Mouse (Mus musculus) heart, embryonic 11.5 days (tissue): ENCODE measurements around the gene Pfkl. TPM values are rescaled to one million over a fixed set of nuclear protein-coding genes. Genes with fewer than 3 reads are reported as not detected.

ENCODE experiments used
- ATAC-seq: fragments of 200-750 bp; cut with Nextera tagmentation; replicated peaks from 2 replicates; pipeline ENCODE4 v1.8.0; 2017; ENCODE audit warnings: moderate library complexity; ENCODE audit not compliant: insufficient number of reproducible peaks, low FRiP score, low TSS enrichment
- H3K27ac ChIP-seq: fragments of 300-500 bp; sonication (generic); 2 replicates; pipeline ENCODE4 v1.5.1; 2014; ENCODE audit warnings: mild to moderate bottlenecking, low read depth, low read length
- H3K27me3 ChIP-seq: fragments of 300-500 bp; sonication (generic); 2 replicates; pipeline ENCODE4 v1.6.1; 2014; ENCODE audit warnings: mild to moderate bottlenecking, low read length, mixed read lengths; ENCODE audit not compliant: control insufficient read depth, insufficient read depth
- H3K36me3 ChIP-seq: fragments of 300-500 bp; sonication (generic); 2 replicates; pipeline ENCODE4 v1.6.1; 2014; ENCODE audit warnings: mild to moderate bottlenecking, low read length, moderate library complexity, mixed read lengths; ENCODE audit not compliant: control insufficient read depth, insufficient read depth
- H3K4me1 ChIP-seq: fragments of 300-500 bp; sonication (generic); 2 replicates; pipeline ENCODE4 v1.6.1; 2014; ENCODE audit warnings: low read length; ENCODE audit not compliant: control insufficient read depth, insufficient read depth
- H3K4me2 ChIP-seq: fragments of 300-500 bp; sonication (generic); 2 replicates; pipeline ENCODE4 v1.6.1; 2014; ENCODE audit warnings: mild to moderate bottlenecking, moderate library complexity
- H3K4me3 ChIP-seq: fragments of 300-500 bp; sonication (generic); 2 replicates; pipeline ENCODE4 v1.5.1; 2014; ENCODE audit warnings: low read depth, low read length
- H3K9ac ChIP-seq: fragments of 300-500 bp; sonication (generic); 2 replicates; pipeline ENCODE4 v1.6.1; 2014; ENCODE audit warnings: mild to moderate bottlenecking, low read depth, low read length, moderate library complexity
- H3K9me3 ChIP-seq: fragments of 300-500 bp; sonication (generic); replicated peaks from 2 replicates; pipeline ENCODE4 v1.6.1; 2016; ENCODE audit warnings: low read length; ENCODE audit not compliant: control insufficient read depth
- WGBS: fragments of 180-500 bp; shearing (Covaris S2); extraction: QIAGEN DNeasy Blood & Tissue Kit; methylation state at CpG from one replicate; pipeline ENCODE4 v1.1.7; 2014; ENCODE audit not compliant: insufficient replicate concordance; 5-methylcytosine and 5-hydroxymethylcytosine counted together
- polyA plus RNA-seq: library from polyadenylated mRNA; unstranded; fragments of >200 nt; fragmentation: Nextera tagmentation; extraction: Ambion mirVana; gene quantifications from 2 replicates; pipeline ENCODE4 v1.2.1, GENCODE M21; 2014

Gene Pfkl
- polyA plus RNA-seq, 1 experiment from 2014 or later: 168 TPM

- 65% methylated on average over 5 of the region's 5 CpGs for WGBS
- Histone ChIP-seq H3K9ac (no peak overlapping the region), H3K9me3 (no peaks in the 10 kb centered on the region), H3K4me2 (no peak overlapping the region), H3K4me3 (no peak overlapping the region), H3K27ac (no peak overlapping the region), H3K4me1 (no peaks in the 10 kb centered on the region; the same call in 1 of the 2 replicates), H3K36me3 (peaks cover 22% of the 10 kb centered on the region), H3K27me3 (no peaks in the 10 kb centered on the region)
- no peak for ATAC-seq
These were observed 24.1 kb downstream of the Pfkl start for GRCm38 (mm10) chr10:77985775-77986174.

GRCm38 (mm10) chr10:77984660-77985059 is 25.2 kb downstream of the Pfkl start:
- H3K27ac ChIP-seq: no peak overlapping the region
- no peak; the same call in 1 of the 2 replicates for ATAC-seq
- WGBS: 2% methylated on average over 4 of the region's 4 CpGs
- H3K4me1 ChIP-seq: no peaks in the 10 kb centered on the region; the same call in 1 of the 2 replicates
- no peak overlapping the region for H3K4me3 ChIP-seq
- peaks cover 14% of the 10 kb centered on the region for H3K36me3 ChIP-seq
- H3K9ac ChIP-seq: no peak overlapping the region
- H3K27me3 ChIP-seq: no peaks in the 10 kb centered on the region; the same call in 1 of the 2 replicates
- H3K9me3 ChIP-seq: no peaks in the 10 kb centered on the region
- no peak overlapping the region for H3K4me2 ChIP-seq

- Histone ChIP-seq H3K4me3 (peak within 1 kb of the TSS; percentile 70), H3K36me3 (no peaks in the 10 kb centered on the region), H3K4me1 (peaks cover 5% of the 10 kb centered on the region), H3K27ac (peak within 1 kb of the TSS; percentile 29; the same call in 1 of the 2 replicates), H3K9ac (peak within 1 kb of the TSS; percentile 80), H3K4me2 (peak within 1 kb of the TSS; percentile 88), H3K27me3 (no peaks in the 10 kb centered on the region; the same call in 1 of the 2 replicates), H3K9me3 (no peaks in the 10 kb centered on the region)
- peak; percentile 94 for ATAC-seq
- 1% methylated on average over 57 of the region's 57 CpGs for WGBS
These were observed 31.2 kb downstream of the Pfkl start, which contains the start of gene 1810043G02Rik for GRCm38 (mm10) chr10:77978351-77979350. 1810043G02Rik (plus strand) TSS chr10:77978524.

GRCm38 (mm10) chr10:77976458-77977150 is 33.3 kb downstream of the Pfkl start:
- Histone ChIP-seq H3K4me2 (no peak overlapping the region), H3K36me3 (no peaks in the 10 kb centered on the region), H3K9ac (no peak overlapping the region), H3K9me3 (no peaks in the 10 kb centered on the region), H3K27me3 (no peaks in the 10 kb centered on the region; the same call in 1 of the 2 replicates), H3K27ac (no peak overlapping the region), H3K4me3 (no peak overlapping the region), H3K4me1 (peaks cover 5% of the 10 kb centered on the region)
- 63% methylated on average over 8 of the region's 8 CpGs for WGBS
- ATAC-seq: no peak

GRCm38 (mm10) chr10:77975653-77976052 is 34.2 kb downstream of the Pfkl start:
- Histone ChIP-seq H3K4me2 (no peak overlapping the region), H3K9me3 (no peaks in the 10 kb centered on the region), H3K27ac (no peak overlapping the region), H3K27me3 (peaks cover under 1% of the 10 kb centered on the region), H3K4me3 (no peak overlapping the region), H3K36me3 (no peaks in the 10 kb centered on the region), H3K9ac (no peak overlapping the region), H3K4me1 (peaks cover 5% of the 10 kb centered on the region)
- no peak for ATAC-seq
- 9% methylated on average over 4 of the region's 4 CpGs for WGBS

GRCm38 (mm10) chr10:77974811-77975210 is 35.1 kb downstream of the Pfkl start:
- no peaks in the 10 kb centered on the region for H3K36me3 ChIP-seq
- no peak overlapping the region for H3K4me3 ChIP-seq
- no peaks in the 10 kb centered on the region for H3K9me3 ChIP-seq
- H3K27ac ChIP-seq: no peak overlapping the region
- peaks cover 5% of the 10 kb centered on the region for H3K4me1 ChIP-seq
- no peak for ATAC-seq
- WGBS: 48% methylated on average over 5 of the region's 5 CpGs
- H3K9ac ChIP-seq: no peak overlapping the region
- no peak overlapping the region for H3K4me2 ChIP-seq
- H3K27me3 ChIP-seq: peaks cover 9% of the 10 kb centered on the region

- Histone ChIP-seq H3K4me2 (no peak overlapping the region), H3K27ac (no peak overlapping the region), H3K4me1 (peaks cover 7% of the 10 kb centered on the region), H3K9me3 (no peaks in the 10 kb centered on the region), H3K9ac (no peak overlapping the region), H3K27me3 (peaks cover 14% of the 10 kb centered on the region), H3K36me3 (no peaks in the 10 kb centered on the region), H3K4me3 (no peak overlapping the region)
- WGBS: 68% methylated on average over 5 of the region's 5 CpGs
- no peak for ATAC-seq
These were observed 35.6 kb downstream of the Pfkl start for GRCm38 (mm10) chr10:77974323-77974722.

- Histone ChIP-seq H3K27me3 (peaks cover 30% of the 10 kb centered on the region), H3K27ac (no peak overlapping the region), H3K9me3 (no peaks in the 10 kb centered on the region), H3K36me3 (no peaks in the 10 kb centered on the region), H3K9ac (no peak overlapping the region), H3K4me3 (no peak overlapping the region), H3K4me2 (no peak overlapping the region), H3K4me1 (peaks cover 4% of the 10 kb centered on the region; the same call in 1 of the 2 replicates)
- WGBS: 56% methylated on average over 17 of the region's 17 CpGs
- ATAC-seq: no peak
These were observed 38.0 kb downstream of the Pfkl start for GRCm38 (mm10) chr10:77971709-77972553.
